Mouse (Mus musculus) hindbrain, postnatal 0 days (tissue): ENCODE measurements around the gene Psmd14. TPM values are rescaled to one million over a fixed set of nuclear protein-coding genes. Genes with fewer than 3 reads are reported as not detected.

Source experiments
- ATAC-seq: fragments of 200-750 bp; cut with Nextera tagmentation; 2 replicates; pipeline ENCODE4 v1.8.0; 2017; ENCODE audit warnings: mild to moderate bottlenecking, moderate TSS enrichment, moderate library complexity
- DNase-seq: peaks from one replicate; pipeline ENCODE4 v3.0.0-alpha.2; 2015; ENCODE audit warnings: low spot score
- H3K27ac ChIP-seq: fragments of 300-500 bp; sonication (generic); 2 replicates; pipeline ENCODE4 v1.5.1; 2014; ENCODE audit warnings: mild to moderate bottlenecking
- H3K27me3 ChIP-seq: fragments of 300-500 bp; sonication (generic); 2 replicates; pipeline ENCODE4 v1.6.1; 2014; ENCODE audit warnings: low read length, mixed read lengths; ENCODE audit not compliant: insufficient read depth
- H3K36me3 ChIP-seq: fragments of 300-500 bp; sonication (generic); 2 replicates; pipeline ENCODE4 v1.6.1; 2014; ENCODE audit warnings: low read length, mixed read lengths; ENCODE audit not compliant: insufficient read depth
- H3K4me1 ChIP-seq: fragments of 300-500 bp; sonication (generic); 2 replicates; pipeline ENCODE4 v1.6.1; 2014; ENCODE audit warnings: antibody characterized with exemption, low read length, mixed read lengths; ENCODE audit not compliant: insufficient read depth
- H3K4me2 ChIP-seq: fragments of 300-500 bp; sonication (generic); 2 replicates; pipeline ENCODE4 v1.6.1; 2014; ENCODE audit warnings: low read depth, mild to moderate bottlenecking, low read length, moderate library complexity, mixed read lengths
- H3K4me3 ChIP-seq: fragments of 300-500 bp; sonication (generic); 2 replicates; pipeline ENCODE4 v1.5.1; 2014; ENCODE audit warnings: low read length
- H3K9ac ChIP-seq: fragments of 300-500 bp; sonication (generic); replicated peaks from 2 replicates; pipeline ENCODE4 v1.6.1; 2014; ENCODE audit warnings: mild to moderate bottlenecking, low read length, moderate library complexity, mixed read lengths
- H3K9me3 ChIP-seq: fragments of 300-500 bp; sonication (generic); 2 replicates; pipeline ENCODE4 v1.6.1; 2016; ENCODE audit warnings: low read length, mixed read lengths
- CTCF ChIP-seq: IDR thresholded peaks from 2 replicates; pipeline ENCODE4 v1.5.1; 2016; ENCODE audit warnings: antibody characterized with exemption, control low read depth, low read depth
- WGBS: fragments of 180-500 bp; shearing (Covaris S2); extraction: QIAGEN DNeasy Blood & Tissue Kit; methylation state at CpG from one replicate; pipeline ENCODE4 v1.1.7; 2014; 5-methylcytosine and 5-hydroxymethylcytosine counted together
- polyA plus RNA-seq: library from polyadenylated mRNA; unstranded; fragments of >200 nt; fragmentation: Nextera tagmentation; extraction: Ambion mirVana; gene quantifications from 2 replicates; pipeline ENCODE4 v1.2.1, GENCODE M21; 2015
- total RNA-seq: library from RNA; depleted of rRNA; stranded (reverse); fragments of >200 nt; gene quantifications from 2 replicates; pipeline ENCODE4 v1.2.3, GENCODE M21; 2014

Psmd14 gene
- total and polyA plus RNA-seq, 2 experiments from 2014 or later, result 93.1 to 200 TPM

GRCm38 (mm10) chr2:61811163-61811506 is 99.6 kb downstream of the Psmd14 start:
- Histone ChIP-seq H3K4me2 (peak overlapping the region; percentile 78), H3K36me3 (no peaks in the 10 kb centered on the region), H3K9ac (peak overlapping the region; percentile 46; the same call in 1 of the 2 replicates), H3K4me3 (peak overlapping the region; percentile 47; the same call in 1 of the 2 replicates), H3K27me3 (peaks cover 66% of the 10 kb centered on the region), H3K9me3 (no peaks in the 10 kb centered on the region), H3K27ac (no peak overlapping the region), H3K4me1 (peaks cover 6% of the 10 kb centered on the region; the same call in 1 of the 2 replicates)
- DNase-seq, result no peak
- 18% methylated on average over 8 of the region's 8 CpGs for WGBS
- no peak for ATAC-seq
- no peak for TF ChIP-seq CTCF

GRCm38 (mm10) chr2:61811507-61812421 is 100.3 kb downstream of the Psmd14 start:
- WGBS, result under 1% methylated on average over 115 of the region's 121 CpGs
- DNase-seq, result peak; percentile 49

GRCm38 (mm10) chr2:61812536-61812935 is 101.0 kb downstream of the Psmd14 start:
- peaks cover 55% of the 10 kb centered on the region for H3K27me3 ChIP-seq
- H3K9ac ChIP-seq, result 0 out of 2 replicates have a peak overlapping the region, but pooled peaks have one; percentile 46
- no peak for DNase-seq
- H3K4me1 ChIP-seq, result peaks cover 6% of the 10 kb centered on the region; the same call in 1 of the 2 replicates
- H3K4me2 ChIP-seq, result peak overlapping the region; percentile 78
- no peak for TF ChIP-seq CTCF
- no peaks in the 10 kb centered on the region for H3K36me3 ChIP-seq
- ATAC-seq, result no peak
- no peaks in the 10 kb centered on the region for H3K9me3 ChIP-seq
- WGBS, result 10% methylated on average over 12 of the region's 12 CpGs
- no peak overlapping the region for H3K27ac ChIP-seq
- H3K4me3 ChIP-seq, result peak overlapping the region; percentile 47

More at GRCm38 (mm10) chr2:61811507-61812421, 100.3 kb downstream of the Psmd14 start:
- no peaks in the 10 kb centered on the region for H3K9me3 ChIP-seq
- peak overlapping the region; percentile 47 for H3K4me3 ChIP-seq
- peak; percentile 55 for ATAC-seq
- H3K9ac ChIP-seq, result peak overlapping the region; percentile 46
- no peaks in the 10 kb centered on the region for H3K36me3 ChIP-seq
- peaks cover 63% of the 10 kb centered on the region for H3K27me3 ChIP-seq
- TF ChIP-seq CTCF, result no peak
- peaks cover 6% of the 10 kb centered on the region; the same call in 1 of the 2 replicates for H3K4me1 ChIP-seq
- peak overlapping the region; percentile 78 for H3K4me2 ChIP-seq
- H3K27ac ChIP-seq, result no peak overlapping the region

GRCm38 (mm10) chr2:61813106-61813505 is 101.6 kb downstream of the Psmd14 start:
- Histone ChIP-seq H3K36me3 (no peaks in the 10 kb centered on the region), H3K9me3 (no peaks in the 10 kb centered on the region), H3K27me3 (peaks cover 51% of the 10 kb centered on the region), H3K4me2 (no peak overlapping the region), H3K27ac (no peak overlapping the region), H3K4me1 (peaks cover 6% of the 10 kb centered on the region; the same call in 1 of the 2 replicates), H3K9ac (no peak overlapping the region), H3K4me3 (no peak overlapping the region)
- DNase-seq (no peak), ATAC-seq (no peak)
- WGBS, result 16% methylated on average over 6 of the region's 6 CpGs
- no peak for TF ChIP-seq CTCF

GRCm38 (mm10) chr2:61813521-61813920 is 102.0 kb downstream of the Psmd14 start:
- Histone ChIP-seq H3K4me3 (no peak overlapping the region), H3K27ac (no peak overlapping the region), H3K36me3 (no peaks in the 10 kb centered on the region), H3K9me3 (no peaks in the 10 kb centered on the region), H3K9ac (no peak overlapping the region), H3K27me3 (peaks cover 47% of the 10 kb centered on the region), H3K4me1 (peaks cover 6% of the 10 kb centered on the region; the same call in 1 of the 2 replicates), H3K4me2 (no peak overlapping the region)
- TF ChIP-seq CTCF, result no peak
- DNase-seq (no peak), ATAC-seq (no peak)
- WGBS, result 15% methylated on average over 1 of the region's 1 CpGs

GRCm38 (mm10) chr2:61814548-61815473 is 103.3 kb downstream of the Psmd14 start:
- H3K9me3 ChIP-seq, result no peaks in the 10 kb centered on the region
- H3K27me3 ChIP-seq, result peaks cover 35% of the 10 kb centered on the region
- peak overlapping the region; percentile 63; the same call in 1 of the 2 replicates for H3K9ac ChIP-seq
- H3K36me3 ChIP-seq, result no peaks in the 10 kb centered on the region
- DNase-seq, result peak; percentile 78
- peaks cover 6% of the 10 kb centered on the region; the same call in 1 of the 2 replicates for H3K4me1 ChIP-seq
- peak overlapping the region; percentile 71 for H3K4me2 ChIP-seq
- TF ChIP-seq CTCF, result peak; percentile 75
- WGBS, result 5% methylated on average over 41 of the region's 50 CpGs
- peak overlapping the region; percentile 82; the same call in 1 of the 2 replicates for H3K27ac ChIP-seq
- H3K4me3 ChIP-seq, result peak overlapping the region; percentile 44
- peak; percentile 87 for ATAC-seq
